Mouse (Mus musculus): ENCODE results near the gene C1qb. TPM values are rescaled to one million over a fixed set of nuclear protein-coding genes. Genes with fewer than 3 reads are reported as not detected.

Gene C1qb
- polyA plus RNA-seq, 1 experiment from 2014 or later, result 20.6 TPM

DNA sequence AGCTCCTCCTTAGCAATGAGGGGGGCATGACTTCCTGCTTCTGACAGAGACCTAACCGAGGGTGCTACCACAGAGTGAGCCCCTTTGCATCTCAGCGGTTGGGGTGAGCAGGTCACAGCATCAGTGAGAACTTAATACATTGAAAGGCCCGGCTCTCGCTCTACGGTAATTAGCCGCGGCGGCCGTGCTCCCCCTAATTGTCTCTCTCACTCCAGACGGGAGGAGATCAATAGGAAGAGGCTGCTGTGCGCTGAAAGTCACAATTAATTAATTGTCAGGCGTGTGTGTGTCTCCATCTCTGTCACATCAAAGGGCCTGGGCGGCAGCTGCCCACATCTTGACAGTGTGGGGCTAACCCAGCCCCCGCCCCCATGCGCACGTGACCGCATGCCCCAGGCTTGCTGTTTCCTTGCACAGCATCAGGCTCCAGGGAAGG, 25.2 kb upstream of the C1qb start:
- Histone ChIP-seq H3K27me3 (ENCODE audit: low read depth, poor library complexity, severe bottlenecking) (peaks cover 83% of the 10 kb centered on the region), H3K4me3 (peak overlapping the region; percentile 30), H3K27ac (replicated peaks) (no peak overlapping the region; the same call in 1 of the 2 replicates), H3K4me1 (peaks cover 40% of the 10 kb centered on the region), H3K36me3 (no peaks in the 10 kb centered on the region), H3K9me3 (replicated peaks) (no peaks in the 10 kb centered on the region)
- WGBS, result 1% methylated on average over 17 of the region's 17 CpGs
- DNase-seq (ENCODE audit: low spot score), result peak; percentile 52

DNA sequence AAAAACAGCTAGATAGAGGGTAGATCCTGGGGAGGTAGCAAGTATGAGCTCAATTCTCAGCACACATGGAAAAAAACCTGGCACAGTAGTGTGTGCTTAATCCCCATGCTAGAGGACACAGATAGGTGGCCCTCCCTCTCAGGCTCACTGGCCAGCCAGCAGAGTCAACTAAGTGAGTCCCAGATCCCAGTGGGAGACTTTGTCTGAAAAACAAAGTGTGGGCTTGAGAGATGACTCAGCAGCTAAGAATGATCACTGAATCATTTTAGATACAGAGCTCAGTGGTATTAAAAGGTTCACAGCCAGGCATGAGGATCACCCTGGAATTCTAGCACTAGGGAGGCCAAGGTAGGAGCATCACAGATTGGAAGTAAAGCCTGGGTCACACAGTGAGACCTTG, 21.8 kb upstream of the C1qb start:
- H3K4me3 ChIP-seq, result no peak overlapping the region
- peaks cover 95% of the 10 kb centered on the region for H3K27me3 ChIP-seq (ENCODE audit: low read depth, poor library complexity, severe bottlenecking)
- H3K9me3 ChIP-seq (replicated peaks), result no peaks in the 10 kb centered on the region
- no peak for DNase-seq (ENCODE audit: low spot score)
- peaks cover 44% of the 10 kb centered on the region for H3K4me1 ChIP-seq
- no peak overlapping the region for H3K27ac ChIP-seq (replicated peaks)
- H3K36me3 ChIP-seq, result no peaks in the 10 kb centered on the region

DNA sequence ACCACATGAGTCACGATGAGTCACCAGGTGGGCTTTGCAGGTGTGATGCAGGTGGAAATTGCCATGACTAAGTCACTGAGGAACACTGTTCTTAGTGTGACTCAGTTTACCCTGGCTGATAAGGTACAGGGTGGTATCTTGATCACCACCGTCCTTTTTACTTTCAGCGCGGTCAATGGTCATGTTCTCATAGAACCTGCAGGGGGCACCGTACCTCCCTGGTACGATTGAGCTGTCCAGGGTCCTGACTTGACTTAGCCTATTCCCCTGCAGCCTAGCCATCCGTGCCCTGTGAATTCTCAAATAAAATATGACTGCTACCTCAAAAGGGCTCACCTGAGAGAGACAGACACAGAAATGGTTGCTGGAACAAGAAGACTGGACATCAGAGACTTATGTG, 21.0 kb upstream of the C1qb start:
- H3K27ac ChIP-seq (replicated peaks), result no peak overlapping the region
- H3K27me3 ChIP-seq (ENCODE audit: low read depth, poor library complexity, severe bottlenecking), result peaks cover 95% of the 10 kb centered on the region
- WGBS, result 13% methylated on average over 7 of the region's 7 CpGs
- peaks cover 36% of the 10 kb centered on the region for H3K4me1 ChIP-seq
- H3K9me3 ChIP-seq (replicated peaks), result no peaks in the 10 kb centered on the region
- H3K36me3 ChIP-seq, result no peaks in the 10 kb centered on the region
- no peak overlapping the region for H3K4me3 ChIP-seq
- DNase-seq (ENCODE audit: low spot score), result peak; percentile 61

DNA sequence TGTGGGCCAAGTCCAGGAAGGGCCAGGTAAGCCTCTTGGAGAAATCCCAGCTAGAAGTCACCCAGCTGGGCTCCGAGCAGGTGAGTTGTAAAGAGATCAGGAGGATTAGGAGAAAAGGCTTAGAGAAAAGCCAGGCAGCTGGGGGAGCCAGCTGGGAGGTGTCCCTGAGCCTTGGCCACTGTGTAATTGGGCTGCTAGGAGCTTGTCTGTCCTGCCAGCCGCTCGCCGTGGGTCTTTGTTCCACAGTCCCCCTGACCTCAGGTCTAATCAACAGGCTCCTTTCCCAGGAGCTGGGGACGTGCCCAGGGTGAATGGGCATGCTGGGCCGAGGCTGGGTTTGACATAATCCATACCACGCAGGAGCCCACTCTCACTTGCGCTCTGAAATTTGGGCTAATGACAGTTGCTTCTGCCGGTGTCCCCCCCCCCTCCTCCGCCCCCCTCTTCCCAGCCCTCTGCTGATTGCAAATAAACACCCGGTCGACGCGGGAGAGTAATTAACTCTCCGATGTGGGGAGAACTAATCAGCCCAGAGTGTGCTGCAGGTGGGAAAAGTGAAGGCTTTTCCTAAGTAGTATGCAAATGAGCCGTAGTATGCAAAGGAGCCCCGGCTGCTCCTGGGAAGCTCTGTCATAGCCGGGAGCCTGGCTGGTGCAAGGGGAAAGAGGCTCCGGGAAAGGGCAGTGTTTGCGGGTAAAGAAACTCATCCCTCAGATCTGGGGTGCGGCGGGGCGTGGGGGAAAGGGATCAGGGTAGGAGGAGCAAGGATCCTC, 19.0 kb upstream of the C1qb start:
- H3K27me3 ChIP-seq (ENCODE audit: low read depth, poor library complexity, severe bottlenecking), result peaks cover 74% of the 10 kb centered on the region
- DNase-seq (ENCODE audit: low spot score), result no peak

DNA sequence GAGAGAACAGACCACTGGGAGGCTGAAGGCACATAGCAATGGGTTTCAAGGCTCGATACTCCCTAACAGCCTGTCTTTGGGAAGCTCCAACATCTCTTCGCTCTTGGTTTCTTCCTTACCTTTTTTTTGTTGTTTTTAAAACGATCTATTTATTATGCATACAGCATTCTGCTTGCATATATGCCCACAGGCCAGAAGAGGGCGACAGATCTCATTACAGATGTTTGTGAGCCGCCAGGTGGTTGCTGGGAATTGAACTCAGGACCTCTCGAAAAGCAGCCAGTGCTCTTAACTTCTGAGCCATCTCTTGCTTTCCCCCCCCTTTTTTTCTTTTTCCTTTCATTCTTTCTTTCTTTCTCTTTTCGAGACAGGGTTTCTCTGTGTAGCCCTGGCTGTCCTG, 13.2 kb upstream of the C1qb start:
- 66% methylated on average over 7 of the region's 7 CpGs for WGBS
- Histone ChIP-seq H3K4me3 (no peak overlapping the region), H3K9me3 (replicated peaks) (no peaks in the 10 kb centered on the region), H3K4me1 (peaks cover 29% of the 10 kb centered on the region), H3K27ac (replicated peaks) (no peak overlapping the region), H3K27me3 (ENCODE audit: low read depth, poor library complexity, severe bottlenecking) (peaks cover 70% of the 10 kb centered on the region), H3K36me3 (no peaks in the 10 kb centered on the region)
- no peak for DNase-seq (ENCODE audit: low spot score)

More for the DNA sequence above, 19.0 kb upstream of the C1qb start:
- peak overlapping the region; percentile 40 for H3K4me3 ChIP-seq
- 1% methylated on average over 23 of the region's 23 CpGs for WGBS
- no peaks in the 10 kb centered on the region for H3K9me3 ChIP-seq (replicated peaks)
- no peak overlapping the region; the same call in 1 of the 2 replicates for H3K27ac ChIP-seq (replicated peaks)
- H3K4me1 ChIP-seq, result peaks cover 16% of the 10 kb centered on the region
- H3K36me3 ChIP-seq, result no peaks in the 10 kb centered on the region

- peaks cover 32% of the 10 kb centered on the region for H3K4me1 ChIP-seq
- H3K4me3 ChIP-seq, result no peak within 1 kb of the TSS
- H3K27me3 ChIP-seq (ENCODE audit: low read depth, poor library complexity, severe bottlenecking), result peaks cover 70% of the 10 kb centered on the region
- no peak within 1 kb of the TSS for H3K27ac ChIP-seq (replicated peaks)
- DNase-seq (ENCODE audit: low spot score), result no peak
- H3K9me3 ChIP-seq (replicated peaks), result no peaks in the 10 kb centered on the region
- 79% methylated on average over 9 of the region's 9 CpGs for WGBS
- H3K36me3 ChIP-seq, result no peaks in the 10 kb centered on the region
These were observed 12.7 kb upstream of the C1qb start, which contains the start of gene C1qa for GRCm38 (mm10) chr4:136898637-136899036. Gene C1qa (minus strand): TSS chr4:136898803.

GRCm38 (mm10) chr4:136898084-136898598, 12.2 kb upstream of the C1qb start:
- H3K27me3 ChIP-seq (ENCODE audit: low read depth, poor library complexity, severe bottlenecking), result peaks cover 70% of the 10 kb centered on the region

DNA sequence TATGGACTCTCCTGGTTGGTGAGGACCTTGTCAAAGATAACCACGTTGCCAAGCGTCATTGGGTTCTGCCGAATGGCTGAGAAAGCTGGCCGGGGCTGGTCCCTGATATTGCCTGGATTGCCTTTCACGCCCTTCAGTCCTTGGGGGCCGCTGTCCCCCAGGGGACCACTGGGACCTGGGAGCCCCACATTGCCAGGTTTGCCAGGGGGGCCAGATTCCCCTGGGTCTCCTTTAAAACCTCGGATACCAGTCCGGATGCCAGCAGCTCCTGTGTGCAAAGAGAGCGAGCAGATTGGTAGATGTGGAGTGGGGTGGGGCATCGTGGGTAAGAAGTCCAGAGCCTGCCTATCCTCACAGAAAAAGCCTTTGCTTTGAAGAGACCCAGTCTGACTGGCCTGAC, 10.5 kb upstream of the C1qb start:
- no peak for DNase-seq (ENCODE audit: low spot score)
- H3K27ac ChIP-seq (replicated peaks), result no peak overlapping the region
- no peaks in the 10 kb centered on the region for H3K9me3 ChIP-seq (replicated peaks)
- no peaks in the 10 kb centered on the region for H3K36me3 ChIP-seq
- WGBS, result 38% methylated on average over 10 of the region's 10 CpGs
- H3K4me1 ChIP-seq, result peaks cover 32% of the 10 kb centered on the region
- H3K4me3 ChIP-seq, result no peak overlapping the region
- H3K27me3 ChIP-seq (ENCODE audit: low read depth, poor library complexity, severe bottlenecking), result peaks cover 76% of the 10 kb centered on the region

More at GRCm38 (mm10) chr4:136898084-136898598, 12.2 kb upstream of the C1qb start:
- H3K36me3 ChIP-seq, result no peaks in the 10 kb centered on the region
- H3K4me1 ChIP-seq, result peaks cover 32% of the 10 kb centered on the region
- H3K27ac ChIP-seq (replicated peaks), result no peak overlapping the region
- H3K9me3 ChIP-seq (replicated peaks), result no peaks in the 10 kb centered on the region
- WGBS, result 80% methylated on average over 9 of the region's 9 CpGs
- no peak for DNase-seq (ENCODE audit: low spot score)
- H3K4me3 ChIP-seq, result no peak overlapping the region

DNA sequence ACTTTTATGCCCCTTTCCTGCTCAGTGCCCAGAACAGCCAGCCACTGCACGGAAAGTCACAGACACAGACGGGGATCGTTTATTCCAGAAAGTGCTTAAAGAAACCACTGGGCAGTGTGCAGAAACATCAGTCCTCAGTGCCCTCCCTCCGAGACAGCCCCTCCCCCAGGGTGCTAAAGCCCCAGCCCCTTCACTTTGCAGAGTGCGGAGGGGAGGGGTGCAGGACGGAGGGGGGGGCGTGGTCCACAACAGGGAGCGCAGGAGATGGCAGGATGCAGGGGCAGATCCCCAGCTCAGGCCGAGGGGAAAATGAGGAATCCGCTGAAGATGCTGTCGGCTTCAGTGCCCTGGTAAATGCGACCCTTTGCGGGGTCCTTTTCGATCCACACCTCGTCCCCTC, 9.9 kb upstream of the C1qb start:
- H3K27me3 ChIP-seq (ENCODE audit: low read depth, poor library complexity, severe bottlenecking), result peaks cover 82% of the 10 kb centered on the region
- H3K4me1 ChIP-seq, result peaks cover 32% of the 10 kb centered on the region
- 5% methylated on average over 15 of the region's 15 CpGs for WGBS
- peak overlapping the region; percentile 42; the same call in 1 of the 2 replicates for H3K27ac ChIP-seq (replicated peaks)
- no peaks in the 10 kb centered on the region for H3K36me3 ChIP-seq
- DNase-seq (ENCODE audit: low spot score), result no peak
- H3K4me3 ChIP-seq, result peak overlapping the region; percentile 29
- no peaks in the 10 kb centered on the region for H3K9me3 ChIP-seq (replicated peaks)

GRCm38 (mm10) chr4:136894821-136895220, 8.8 kb upstream of the C1qb start:
- no peak for DNase-seq (ENCODE audit: low spot score)
- peaks cover 92% of the 10 kb centered on the region for H3K27me3 ChIP-seq (ENCODE audit: low read depth, poor library complexity, severe bottlenecking)
- peaks cover 35% of the 10 kb centered on the region for H3K4me1 ChIP-seq
- no peak overlapping the region for H3K4me3 ChIP-seq
- H3K36me3 ChIP-seq, result no peaks in the 10 kb centered on the region
- H3K9me3 ChIP-seq (replicated peaks), result no peaks in the 10 kb centered on the region
- WGBS, result 66% methylated on average over 4 of the region's 4 CpGs
- no peak overlapping the region for H3K27ac ChIP-seq (replicated peaks)

GRCm38 (mm10) chr4:136893691-136894543, 7.9 kb upstream of the C1qb start:
- Histone ChIP-seq H3K9me3 (replicated peaks) (no peaks in the 10 kb centered on the region), H3K36me3 (no peaks in the 10 kb centered on the region), H3K27ac (replicated peaks) (no peak overlapping the region), H3K4me3 (no peak overlapping the region), H3K4me1 (peaks cover 35% of the 10 kb centered on the region), H3K27me3 (ENCODE audit: low read depth, poor library complexity, severe bottlenecking) (peaks cover 91% of the 10 kb centered on the region)
- 9% methylated on average over 9 of the region's 9 CpGs for WGBS
- peak; percentile 65 for DNase-seq (ENCODE audit: low spot score)

DNA sequence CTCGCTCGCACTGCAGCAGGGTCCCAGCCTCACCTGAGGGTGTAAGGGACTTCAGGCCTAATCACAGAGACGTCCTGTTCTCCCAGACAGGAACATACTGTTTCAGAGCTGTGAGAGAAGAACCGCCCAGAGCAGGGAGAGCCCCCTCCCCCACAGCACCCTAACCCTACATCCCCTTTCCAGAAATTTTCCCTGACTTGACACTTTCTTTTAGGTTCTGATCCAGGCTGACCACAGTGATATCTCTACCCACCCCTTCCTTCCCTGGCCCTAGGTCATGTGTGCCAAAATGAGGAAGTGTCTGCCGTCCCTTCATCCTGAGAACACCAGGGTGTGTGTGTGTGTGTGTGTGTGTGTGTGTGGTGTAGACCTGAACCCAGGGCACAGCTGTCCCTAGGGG, 6.8 kb upstream of the C1qb start, which contains the start of gene C1qc:
Gene C1qc, minus strand, starts transcription at position 255 of the 400 bp plus-strand sequence.
- no peaks in the 10 kb centered on the region for H3K9me3 ChIP-seq (replicated peaks)
- DNase-seq (ENCODE audit: low spot score), result no peak
- H3K27me3 ChIP-seq (ENCODE audit: low read depth, poor library complexity, severe bottlenecking), result peaks cover 80% of the 10 kb centered on the region
- whole genome bisulfite sequencing, result 68% methylated on average over 5 of the region's 5 CpGs
- H3K4me3 ChIP-seq, result no peak within 1 kb of the TSS
- H3K27ac ChIP-seq (replicated peaks), result no peak within 1 kb of the TSS
- H3K4me1 ChIP-seq, result peaks cover 24% of the 10 kb centered on the region
- no peaks in the 10 kb centered on the region for H3K36me3 ChIP-seq

Data from midbrain, embryonic 10.5 days (tissue).